Mouse (Mus musculus) regulatory T cell (primary cell): ENCODE results near the gene Pde4a.
"Not testable (repeated sequence)": the region's sequence is repeated elsewhere in the genome, so short reads cannot be mapped to it uniquely, and the experiment has no call there.

Experiments used
- in situ Hi-C: fragments of 300-600 bp; cut with MboI, MseI; formaldehyde crosslinking; loops from one replicate; pipeline ENCODE4 v1.15.1; 2025; ENCODE audit warnings: high pct_unique_total_duplicates

Pde4a gene

DNA sequence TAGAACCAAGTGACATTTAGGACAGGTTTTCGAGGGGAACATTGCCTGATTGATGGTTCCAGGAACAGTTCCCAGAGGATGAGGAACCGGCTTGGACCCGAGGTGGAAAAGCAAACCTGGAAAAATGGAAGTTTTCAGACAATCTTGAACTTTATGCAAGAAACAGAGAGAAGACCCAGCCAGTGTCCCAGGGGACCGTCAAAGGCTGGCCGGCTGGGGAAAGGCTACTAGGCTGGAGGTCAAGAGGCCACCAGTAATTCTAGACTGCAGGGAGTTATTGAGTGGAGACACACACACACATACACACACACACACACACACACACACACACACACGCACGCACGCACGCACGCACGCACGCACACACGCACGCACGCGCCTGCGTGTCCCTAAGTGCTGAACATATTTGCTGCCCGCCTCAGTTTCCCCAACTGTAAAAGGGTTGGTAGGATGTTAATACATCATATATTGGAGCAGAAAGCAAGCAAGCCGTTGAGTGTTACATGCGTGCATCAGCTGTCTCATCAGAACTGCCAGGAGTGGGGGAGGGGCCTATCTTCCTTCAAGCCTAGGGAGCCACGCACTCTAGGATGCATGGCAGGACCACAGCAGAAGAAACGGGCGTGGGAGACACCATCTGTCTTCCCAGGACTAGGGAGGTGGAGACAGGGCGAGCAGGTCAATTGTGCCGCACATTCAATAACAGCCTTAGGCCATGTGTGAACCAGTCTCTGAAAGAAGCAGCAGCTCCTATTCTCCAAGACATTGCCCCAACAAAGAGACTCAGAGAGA lies 50.7 kb downstream of the Pde4a start:
- in situ Hi-C loops = no loop called here

GRCm38 (mm10) chr9:21219820-21220219 lies 54.3 kb downstream of the Pde4a start:
- in situ Hi-C loops = no loop called here

DNA sequence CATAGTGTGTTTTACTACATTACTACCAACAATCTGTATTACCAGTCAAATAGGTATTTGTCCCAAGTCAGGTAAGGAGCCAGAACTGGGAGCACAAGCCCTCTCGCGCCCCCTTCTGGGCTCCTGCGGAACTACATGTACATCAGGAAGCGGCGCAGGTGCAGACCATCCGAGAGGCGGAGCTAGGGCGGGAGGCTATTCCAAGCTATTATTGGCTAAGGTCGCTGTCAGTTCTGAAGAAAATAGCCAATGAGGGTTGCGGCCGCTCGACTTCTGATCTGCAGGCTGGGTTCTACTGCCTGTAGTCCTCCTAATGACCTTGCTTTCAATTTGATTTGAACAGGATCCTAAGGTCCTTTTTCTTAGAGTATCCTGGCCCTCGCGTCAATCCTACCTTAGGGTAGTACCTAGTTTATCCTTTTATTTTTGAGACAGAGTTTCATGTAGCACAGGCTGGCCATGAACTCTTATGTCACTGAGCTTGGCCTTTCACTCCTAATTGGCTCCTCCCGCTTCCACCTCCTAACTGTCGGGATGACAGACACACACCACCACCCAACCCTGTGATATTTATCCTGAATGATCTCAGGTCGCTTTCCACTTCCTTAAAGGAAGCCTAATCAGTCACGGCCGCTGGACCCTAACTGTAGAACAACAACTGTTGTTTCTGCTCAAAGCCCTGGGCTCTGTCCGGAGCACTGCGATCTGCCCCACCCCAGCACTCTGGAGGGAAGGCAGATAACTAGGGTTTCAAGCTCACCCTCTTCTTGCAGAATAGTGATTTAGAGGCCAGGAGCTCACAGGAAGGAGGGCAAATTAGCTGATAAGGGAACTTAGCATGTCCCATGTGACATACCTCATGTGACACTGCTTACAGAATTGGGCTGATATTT lies 55.2 kb downstream of the Pde4a start:
- in situ Hi-C loops = no loop called here

GRCm38 (mm10) chr9:21221383-21221929 lies 55.9 kb downstream of the Pde4a start:
- in situ Hi-C loops = no loop called here

- in situ Hi-C loops = not testable (repeated sequence)
Measured at GRCm38 (mm10) chr9:21223490-21223889, 58.0 kb downstream of the Pde4a start.

GRCm38 (mm10) chr9:21223906-21224305 lies 58.4 kb downstream of the Pde4a start:
- in situ Hi-C loops = no loop called here

- in situ Hi-C loops = no loop called here
Measured at GRCm38 (mm10) chr9:21224576-21225414, 59.3 kb downstream of the Pde4a start.

GRCm38 (mm10) chr9:21225415-21225758 lies 59.9 kb downstream of the Pde4a start:
- in situ Hi-C loops = no loop called here

- in situ Hi-C loops = no loop called here
Measured at GRCm38 (mm10) chr9:21227342-21227741, 61.8 kb downstream of the Pde4a start.

- in situ Hi-C loops = no loop called here
Measured at GRCm38 (mm10) chr9:21231551-21231950, 66.0 kb downstream of the Pde4a start.

- in situ Hi-C loops = no loop called here
Measured at GRCm38 (mm10) chr9:21232867-21233266, 67.4 kb downstream of the Pde4a start.

- in situ Hi-C loops = no loop called here
Measured at GRCm38 (mm10) chr9:21233366-21233765, 67.9 kb downstream of the Pde4a start.

GRCm38 (mm10) chr9:21233805-21234204 lies 68.3 kb downstream of the Pde4a start:
- in situ Hi-C loops = no loop called here

GRCm38 (mm10) chr9:21235341-21235740 lies 69.8 kb downstream of the Pde4a start:
- in situ Hi-C loops = no loop called here

- in situ Hi-C loops = no loop called here
Measured at GRCm38 (mm10) chr9:21236991-21237367, 71.5 kb downstream of the Pde4a start.

- in situ Hi-C loops = no loop called here
Measured at GRCm38 (mm10) chr9:21237368-21238003, 72.0 kb downstream of the Pde4a start.

GRCm38 (mm10) chr9:21238004-21238732 lies 72.7 kb downstream of the Pde4a start:
- in situ Hi-C loops = no loop called here

DNA sequence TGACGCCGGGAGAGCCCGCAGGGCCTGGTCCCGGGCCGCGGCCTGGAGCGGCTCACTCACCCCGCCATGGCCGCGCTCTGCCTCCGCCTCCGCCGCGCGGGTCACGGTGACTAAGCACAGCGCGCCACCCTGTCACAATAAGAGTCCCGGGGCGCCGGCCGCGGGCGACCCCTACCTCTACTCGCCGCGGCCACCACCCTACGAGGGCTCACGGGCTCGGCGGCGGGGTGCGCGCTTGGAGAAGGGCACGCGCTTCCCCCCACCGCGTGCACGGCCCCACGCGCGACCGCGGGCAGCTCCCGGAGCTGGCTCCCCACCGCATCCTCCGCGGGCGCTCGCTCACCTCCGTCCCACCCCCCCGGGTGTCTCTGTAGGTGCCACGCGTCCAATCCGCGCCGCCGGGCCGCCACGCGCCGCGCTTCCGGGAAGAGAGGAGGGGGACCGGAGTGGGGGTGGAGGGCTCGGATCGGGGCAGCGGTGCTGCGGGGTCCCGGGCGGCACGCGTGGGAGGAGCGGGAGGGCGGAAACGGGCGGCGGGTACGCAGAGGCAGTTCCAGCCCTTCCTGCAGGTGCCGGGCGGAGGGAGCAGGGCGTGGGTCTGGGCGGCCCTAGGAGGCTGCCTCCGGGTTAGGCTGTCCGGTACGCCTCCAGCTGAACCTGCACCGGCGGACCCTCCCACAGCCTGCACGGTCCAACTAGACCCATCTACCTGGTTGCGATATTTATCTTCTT lies 73.4 kb downstream of the Pde4a start, which contains the start of gene Keap1:
TSS of gene Keap1 (minus strand) at position 629 of the 732 bp plus-strand sequence.
- in situ Hi-C loops = no loop called here

- in situ Hi-C loops = no loop called here
Measured at GRCm38 (mm10) chr9:21239465-21239848, 73.9 kb downstream of the Pde4a start.

DNA sequence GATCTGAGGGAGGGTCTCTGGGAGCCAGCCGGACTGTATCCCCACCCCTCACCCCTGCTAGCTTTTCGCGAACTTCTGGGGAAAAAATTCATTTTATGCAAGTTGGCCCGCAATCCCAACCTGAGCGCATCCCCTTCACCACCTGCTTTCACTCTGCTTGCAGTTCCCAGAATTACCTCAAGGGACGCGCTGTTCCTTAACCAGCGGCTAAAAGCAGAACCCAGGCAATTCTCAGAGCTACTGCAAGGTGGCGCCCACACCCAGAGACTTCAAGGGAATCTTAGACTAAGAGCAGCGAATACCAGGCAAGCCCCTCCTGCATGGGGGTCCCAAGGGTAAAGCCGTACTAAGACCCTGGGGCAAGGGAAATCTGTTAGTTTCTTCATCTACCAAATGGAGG lies 75.8 kb downstream of the Pde4a start:
- in situ Hi-C loops = no loop called here
